Mouse (Mus musculus) hindbrain, embryonic 10.5 days (tissue): ENCODE measurements around the gene Fam189a2. TPM values are rescaled to one million over a fixed set of nuclear protein-coding genes. Genes with fewer than 3 reads are reported as not detected.
A peak's percentile ranks its signal among the peaks of the same experiment; 100 is the strongest.

Source experiments
- DNase-seq: peaks from one replicate; pipeline ENCODE4 v3.0.0-alpha.2; 2017; ENCODE audit warnings: low spot score
- H3K27ac ChIP-seq: fragments of 300-500 bp; sonication (generic); 2 replicates; pipeline ENCODE4 v1.5.1; 2016; ENCODE audit warnings: mild to moderate bottlenecking, moderate library complexity
- H3K27me3 ChIP-seq: fragments of 300-500 bp; sonication (generic); 2 replicates; pipeline ENCODE4 v1.6.1; 2016; ENCODE audit warnings: mild to moderate bottlenecking; ENCODE audit not compliant: poor library complexity, insufficient read depth, severe bottlenecking
- H3K36me3 ChIP-seq: fragments of 300-500 bp; sonication (generic); 2 replicates; pipeline ENCODE4 v1.6.1; 2016; ENCODE audit warnings: mild to moderate bottlenecking, moderate library complexity
- H3K4me1 ChIP-seq: fragments of 300-500 bp; sonication (generic); replicated peaks from 2 replicates; pipeline ENCODE4 v1.6.1; 2016; ENCODE audit warnings: mild to moderate bottlenecking
- H3K4me3 ChIP-seq: fragments of 300-500 bp; sonication (generic); 2 replicates; pipeline ENCODE4 v1.5.1; 2016; ENCODE audit warnings: mild to moderate bottlenecking, moderate library complexity
- H3K9me3 ChIP-seq: fragments of 300-500 bp; sonication (generic); 2 replicates; pipeline ENCODE4 v1.6.1; 2016; ENCODE audit warnings: mild to moderate bottlenecking, moderate library complexity
- WGBS: fragments of 180-500 bp; shearing (Covaris S2); methylation state at CpG from one replicate; pipeline ENCODE4 v1.1.7; 2016; 5-methylcytosine and 5-hydroxymethylcytosine counted together
- polyA plus RNA-seq: library from polyadenylated mRNA; unstranded; fragments of >200 nt; fragmentation: Nextera tagmentation; extraction: Ambion mirVana; gene quantifications from 2 replicates; pipeline ENCODE4 v1.2.1, GENCODE M21; 2016

Fam189a2 gene
- polyA plus RNA-seq, result 0.60 and 0.98 TPM in 2 replicates

DNA sequence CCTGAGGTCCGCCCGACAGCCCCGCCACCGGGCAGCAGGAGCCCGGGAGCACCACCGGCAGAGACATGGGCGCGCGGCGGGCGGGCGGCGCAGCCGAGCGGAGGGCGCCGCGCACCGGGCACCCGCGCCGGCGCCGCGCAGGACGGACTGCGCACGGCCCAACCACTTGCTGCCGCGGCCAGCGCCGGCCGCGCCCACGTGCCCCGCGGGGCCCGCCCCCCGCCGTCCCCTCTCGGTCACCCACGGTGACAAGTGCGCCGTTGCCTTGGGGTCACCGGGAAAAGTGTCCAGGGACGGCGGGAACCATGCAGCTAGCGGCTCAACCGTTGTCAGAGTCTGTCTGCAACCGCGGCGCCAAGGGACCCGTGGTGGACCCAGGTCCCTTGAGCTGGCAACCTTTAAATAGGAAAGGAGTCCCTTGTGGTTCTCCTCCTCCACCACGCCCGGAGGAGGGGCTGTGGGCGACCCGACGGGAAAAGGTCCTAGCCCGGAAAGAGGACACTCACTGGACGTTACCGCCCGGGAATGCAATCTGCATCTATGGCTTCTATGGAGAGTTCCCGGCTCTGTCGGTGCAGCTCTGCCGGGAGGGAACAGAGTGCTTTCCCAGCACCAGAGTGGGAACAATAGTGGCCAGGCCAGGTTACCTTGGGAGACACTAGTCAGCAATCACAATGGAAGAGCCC is at the start of gene Fam189a2:
TSS of gene Fam189a2 (minus strand) at position 149 of the 686 bp plus-strand sequence.
- H3K4me1 ChIP-seq, result peaks cover 69% of the 10 kb centered on the region
- no peaks in the 10 kb centered on the region for H3K36me3 ChIP-seq
- no peaks in the 10 kb centered on the region for H3K9me3 ChIP-seq
- WGBS, result 2% methylated on average over 59 of the region's 65 CpGs
- peaks cover 64% of the 10 kb centered on the region for H3K27me3 ChIP-seq
- H3K4me3 ChIP-seq, result peak within 1 kb of the TSS; percentile 67
- peak within 1 kb of the TSS; percentile 82 for H3K27ac ChIP-seq
- peak; percentile 49 for DNase-seq

DNA sequence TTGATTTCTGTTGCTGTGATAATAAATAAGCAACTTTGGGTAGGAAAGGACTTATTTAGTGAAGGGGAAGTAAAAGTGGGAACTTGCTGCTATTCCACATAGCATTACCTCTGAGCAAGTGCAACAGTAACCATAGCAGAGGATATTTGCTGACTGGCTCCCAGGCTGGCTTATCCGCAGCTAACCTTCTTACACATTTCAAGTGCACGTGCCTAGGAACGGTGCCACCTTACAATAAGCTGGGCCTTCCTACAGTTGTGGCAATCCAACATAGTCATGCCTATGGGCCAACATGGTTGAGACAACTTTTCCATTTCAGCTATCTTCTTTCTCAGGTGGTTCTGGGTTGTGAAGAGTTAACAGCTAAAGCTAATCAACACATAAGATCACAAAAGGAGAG is 46.8 kb upstream of the Fam189a2 start:
- Histone ChIP-seq H3K27me3 (no peaks in the 10 kb centered on the region), H3K4me1 (peaks cover 10% of the 10 kb centered on the region), H3K4me3 (no peak overlapping the region), H3K9me3 (peaks cover 8% of the 10 kb centered on the region; the same call in 1 of the 2 replicates), H3K27ac (no peak overlapping the region), H3K36me3 (no peaks in the 10 kb centered on the region)
- 95% methylated on average over 3 of the region's 3 CpGs for WGBS
- no peak for DNase-seq

DNA sequence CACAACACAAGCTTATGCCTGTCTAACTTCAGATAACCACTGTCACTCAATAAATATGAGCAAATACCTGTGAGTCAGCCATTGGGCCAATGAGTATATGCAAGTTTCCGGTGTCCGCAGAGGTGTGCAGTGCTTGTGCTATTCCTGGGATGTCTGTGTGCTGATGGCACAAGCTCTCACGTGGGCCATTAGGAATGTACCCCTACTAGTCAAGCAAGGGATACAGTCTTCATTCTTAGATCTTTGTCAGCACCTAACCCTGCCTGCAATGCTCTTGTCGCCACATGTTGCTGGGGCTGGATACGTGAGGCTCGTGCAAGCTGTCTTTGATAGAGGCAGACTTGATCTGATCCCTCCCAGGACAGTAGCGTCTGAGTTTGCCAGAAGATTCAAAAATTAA is 45.7 kb upstream of the Fam189a2 start:
- DNase-seq, result no peak
- Histone ChIP-seq H3K27me3 (no peaks in the 10 kb centered on the region), H3K9me3 (peaks cover 8% of the 10 kb centered on the region; the same call in 1 of the 2 replicates), H3K4me3 (no peak overlapping the region), H3K36me3 (no peaks in the 10 kb centered on the region), H3K27ac (no peak overlapping the region), H3K4me1 (peaks cover 10% of the 10 kb centered on the region)
- WGBS, result 91% methylated on average over 7 of the region's 7 CpGs

DNA sequence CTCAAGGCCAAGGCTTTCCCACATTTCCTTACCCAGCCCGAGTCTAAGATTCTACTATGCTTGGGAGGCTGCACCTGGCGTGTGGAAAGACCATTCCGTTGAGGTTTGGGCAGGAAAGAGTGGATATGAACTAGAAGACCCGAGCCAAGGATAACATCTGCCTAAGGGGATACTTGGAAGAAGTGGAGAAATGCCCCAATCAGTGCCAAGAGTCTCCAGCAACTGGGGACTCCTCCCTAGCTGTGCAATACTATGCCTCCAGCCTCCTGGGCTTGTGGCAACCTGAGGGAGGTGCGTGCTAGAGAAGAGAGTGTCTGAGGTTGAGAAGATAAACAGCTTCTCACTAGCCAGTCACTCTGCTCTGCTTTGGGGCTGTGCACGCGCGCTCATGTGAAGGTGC is 45.1 kb upstream of the Fam189a2 start:
- no peak for DNase-seq
- Histone ChIP-seq H3K27me3 (no peaks in the 10 kb centered on the region), H3K9me3 (peaks cover 8% of the 10 kb centered on the region; the same call in 1 of the 2 replicates), H3K27ac (no peak overlapping the region), H3K36me3 (no peaks in the 10 kb centered on the region), H3K4me3 (no peak overlapping the region), H3K4me1 (peaks cover 6% of the 10 kb centered on the region)
- WGBS, result 91% methylated on average over 8 of the region's 8 CpGs

DNA sequence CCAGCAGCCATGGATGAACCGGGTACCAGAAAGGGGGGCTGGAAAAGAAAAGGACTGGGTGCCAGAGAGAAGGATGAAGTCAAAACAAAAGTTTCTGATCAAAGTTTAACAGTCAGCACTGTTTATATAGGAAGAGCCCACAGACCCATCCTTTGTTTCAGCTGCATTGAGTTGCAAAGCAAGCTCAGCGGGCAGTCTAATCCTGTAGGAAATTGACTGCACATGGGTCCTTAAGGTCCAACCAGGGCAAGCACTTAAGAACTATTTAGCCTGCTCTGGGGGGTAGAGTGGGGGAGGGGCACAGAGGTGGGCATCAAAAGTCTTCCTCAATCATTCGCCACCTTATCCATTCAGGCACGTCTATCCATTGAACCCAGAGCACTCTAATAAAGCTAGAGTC is 42.3 kb upstream of the Fam189a2 start:
- H3K4me3 ChIP-seq, result no peak overlapping the region
- H3K27ac ChIP-seq, result no peak overlapping the region
- H3K36me3 ChIP-seq, result no peaks in the 10 kb centered on the region
- H3K27me3 ChIP-seq, result no peaks in the 10 kb centered on the region
- peaks cover 15% of the 10 kb centered on the region for H3K9me3 ChIP-seq
- DNase-seq, result no peak
- 51% methylated on average over 4 of the region's 4 CpGs for WGBS
- no peaks in the 10 kb centered on the region for H3K4me1 ChIP-seq

DNA sequence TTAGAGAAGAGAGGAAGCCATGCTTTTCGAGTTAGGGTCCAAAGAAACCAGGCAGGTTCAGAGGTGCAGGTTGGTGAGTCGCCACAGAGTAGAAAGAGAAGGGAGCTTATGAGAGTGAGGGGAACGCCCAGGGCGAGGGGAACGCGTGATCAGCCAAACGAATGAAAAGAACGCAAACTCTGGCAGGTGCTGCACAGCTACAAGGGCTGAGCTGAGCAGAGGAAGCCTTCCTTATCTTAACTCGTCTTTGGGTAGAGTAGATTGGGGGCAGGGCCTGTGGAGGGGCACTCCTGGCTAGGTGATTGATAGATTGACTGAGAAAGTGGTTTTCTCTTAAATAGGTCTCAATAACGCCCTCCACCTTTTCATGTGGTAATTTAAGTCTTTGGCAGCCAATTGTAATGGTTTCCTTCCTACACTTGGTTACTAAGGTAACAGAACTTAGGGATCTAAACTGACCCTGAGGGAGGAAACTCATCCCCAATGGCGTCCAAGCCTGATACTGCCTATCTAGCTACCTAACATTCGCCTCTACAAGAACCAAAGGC is 33.6 kb upstream of the Fam189a2 start:
- 0 out of 2 replicates have a peak, but pooled peaks cover 3% of the 10 kb centered on the region for H3K9me3 ChIP-seq
- WGBS, result 57% methylated on average over 12 of the region's 12 CpGs
- no peaks in the 10 kb centered on the region for H3K36me3 ChIP-seq
- DNase-seq, result no peak
- no peak overlapping the region for H3K4me3 ChIP-seq
- no peaks in the 10 kb centered on the region for H3K27me3 ChIP-seq
- peaks cover 8% of the 10 kb centered on the region; the same call in 1 of the 2 replicates for H3K4me1 ChIP-seq
- H3K27ac ChIP-seq, result no peak overlapping the region

DNA sequence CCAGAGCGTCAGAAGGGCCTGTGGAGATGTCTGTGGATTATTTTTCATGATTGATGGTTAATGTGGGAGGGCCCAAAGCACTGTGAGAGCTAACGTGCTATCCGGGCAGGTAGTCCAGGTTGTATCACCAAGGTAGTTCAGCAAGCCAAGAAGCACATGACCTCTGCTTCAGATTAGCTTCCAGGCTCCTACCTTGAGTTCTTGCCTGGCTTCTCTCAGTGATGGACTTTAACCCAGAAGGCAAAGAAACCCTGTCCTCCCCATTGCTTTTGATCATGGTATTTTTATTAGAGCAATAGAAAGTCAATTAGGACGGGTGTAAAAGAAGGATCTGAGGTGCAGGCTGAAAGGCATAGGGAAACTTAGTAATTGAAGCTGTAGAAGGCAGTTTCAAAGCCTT is 32.8 kb upstream of the Fam189a2 start:
- no peak for DNase-seq

DNA sequence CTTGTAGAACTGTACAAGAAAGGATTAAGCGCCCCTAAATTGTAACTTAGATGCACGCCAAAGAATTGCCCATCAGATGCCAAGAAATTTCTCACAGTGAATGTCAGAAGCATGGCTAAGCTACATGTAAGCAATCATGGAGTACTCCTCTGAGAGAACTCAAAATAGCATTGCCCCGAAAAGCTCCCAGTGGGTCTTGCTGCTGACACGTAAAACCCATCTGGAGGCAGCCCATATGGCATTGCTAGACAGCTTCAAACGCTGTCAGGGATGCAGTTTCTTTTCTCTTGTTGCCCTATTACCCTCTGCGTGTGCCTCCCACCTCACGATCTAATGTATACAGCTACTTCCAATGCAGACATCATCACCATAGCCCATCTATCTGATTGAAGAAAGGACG is 28.0 kb upstream of the Fam189a2 start:
- DNase-seq, result no peak
- WGBS, result 81% methylated on average over 8 of the region's 8 CpGs
- Histone ChIP-seq H3K36me3 (no peaks in the 10 kb centered on the region), H3K4me3 (no peak overlapping the region), H3K9me3 (peaks cover 3% of the 10 kb centered on the region; the same call in 1 of the 2 replicates), H3K27me3 (no peaks in the 10 kb centered on the region), H3K4me1 (no peaks in the 10 kb centered on the region), H3K27ac (no peak overlapping the region)

More for the DNA sequence above, 32.8 kb upstream of the Fam189a2 start:
- Histone ChIP-seq H3K36me3 (no peaks in the 10 kb centered on the region), H3K9me3 (no peaks in the 10 kb centered on the region), H3K4me3 (no peak overlapping the region), H3K27ac (no peak overlapping the region), H3K27me3 (no peaks in the 10 kb centered on the region), H3K4me1 (peaks cover 8% of the 10 kb centered on the region; the same call in 1 of the 2 replicates)
- 91% methylated on average over 4 of the region's 4 CpGs for WGBS

DNA sequence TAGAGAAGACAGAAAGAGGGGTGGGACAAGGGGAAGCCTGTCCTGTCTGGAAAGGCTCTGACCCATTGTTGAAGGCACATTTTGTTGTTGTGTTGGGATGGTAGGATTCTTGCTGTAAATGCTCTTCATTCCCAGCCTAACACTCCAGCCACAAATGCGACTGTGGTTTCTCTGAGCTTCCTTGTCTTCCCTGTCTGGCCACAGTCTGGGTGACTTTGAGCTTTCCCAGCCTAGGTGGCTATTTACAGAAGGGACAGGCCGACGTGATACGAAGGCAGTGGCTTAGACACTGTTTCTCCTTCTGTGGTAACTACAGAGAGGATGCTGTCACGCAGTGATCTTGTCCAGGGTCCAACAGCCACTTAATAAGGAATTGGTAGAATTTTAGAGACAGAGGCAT is 27.2 kb upstream of the Fam189a2 start:
- H3K9me3 ChIP-seq, result peaks cover 3% of the 10 kb centered on the region; the same call in 1 of the 2 replicates
- no peak for DNase-seq
- WGBS, result 90% methylated on average over 5 of the region's 5 CpGs

DNA sequence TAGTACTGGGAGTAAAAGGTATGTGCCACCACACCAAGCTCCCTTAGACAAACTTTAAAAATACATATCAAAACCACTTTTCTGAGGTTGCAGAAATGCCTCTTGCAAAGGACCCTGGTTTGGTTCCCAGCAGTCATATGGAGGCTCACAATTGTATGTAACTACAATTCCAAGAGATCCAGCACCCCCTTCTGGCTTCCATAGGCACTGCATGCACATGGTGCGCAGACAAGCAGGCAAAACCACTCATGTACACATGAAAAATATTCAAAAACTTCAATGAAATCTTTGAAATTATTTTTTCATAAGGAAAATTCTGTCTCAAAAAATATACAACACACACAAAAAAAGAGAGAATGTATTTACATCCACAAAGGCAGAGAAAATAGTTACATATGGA is 26.1 kb upstream of the Fam189a2 start:
- DNase-seq, result no peak
- no peaks in the 10 kb centered on the region for H3K27me3 ChIP-seq
- H3K9me3 ChIP-seq, result peaks cover 3% of the 10 kb centered on the region; the same call in 1 of the 2 replicates
- H3K27ac ChIP-seq, result no peak overlapping the region
- WGBS, result 98% methylated on average over 1 of the region's 1 CpGs
- no peaks in the 10 kb centered on the region for H3K36me3 ChIP-seq
- H3K4me3 ChIP-seq, result no peak overlapping the region
- H3K4me1 ChIP-seq, result no peaks in the 10 kb centered on the region

More for the DNA sequence above, 27.2 kb upstream of the Fam189a2 start:
- Histone ChIP-seq H3K4me3 (no peak overlapping the region), H3K36me3 (no peaks in the 10 kb centered on the region), H3K4me1 (no peaks in the 10 kb centered on the region), H3K27me3 (no peaks in the 10 kb centered on the region), H3K27ac (no peak overlapping the region)

DNA sequence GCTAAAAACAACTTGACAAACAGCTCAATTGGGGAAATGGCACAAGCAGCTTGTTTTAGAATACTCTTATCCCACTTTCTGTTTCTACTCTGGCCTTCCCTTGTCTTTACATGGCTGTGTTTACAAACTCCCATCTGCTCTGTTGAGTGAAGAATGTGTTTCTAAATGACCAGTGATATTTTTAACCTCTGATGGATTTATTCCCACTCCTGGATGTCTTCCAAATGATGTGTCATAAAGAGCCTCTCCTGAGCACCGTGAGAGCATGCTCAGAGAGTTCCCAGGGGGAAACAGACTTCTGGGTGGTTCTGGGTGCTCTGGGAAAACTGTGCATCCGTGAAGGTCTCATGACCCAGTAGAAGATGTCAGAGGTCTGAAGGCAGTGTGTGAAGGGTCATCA is 24.1 kb upstream of the Fam189a2 start:
- H3K27me3 ChIP-seq, result no peaks in the 10 kb centered on the region
- 77% methylated on average over 2 of the region's 2 CpGs for WGBS
- no peak for DNase-seq
- H3K36me3 ChIP-seq, result no peaks in the 10 kb centered on the region
- no peaks in the 10 kb centered on the region for H3K4me1 ChIP-seq
- H3K4me3 ChIP-seq, result no peak overlapping the region
- peaks cover 3% of the 10 kb centered on the region; the same call in 1 of the 2 replicates for H3K9me3 ChIP-seq
- no peak overlapping the region for H3K27ac ChIP-seq

DNA sequence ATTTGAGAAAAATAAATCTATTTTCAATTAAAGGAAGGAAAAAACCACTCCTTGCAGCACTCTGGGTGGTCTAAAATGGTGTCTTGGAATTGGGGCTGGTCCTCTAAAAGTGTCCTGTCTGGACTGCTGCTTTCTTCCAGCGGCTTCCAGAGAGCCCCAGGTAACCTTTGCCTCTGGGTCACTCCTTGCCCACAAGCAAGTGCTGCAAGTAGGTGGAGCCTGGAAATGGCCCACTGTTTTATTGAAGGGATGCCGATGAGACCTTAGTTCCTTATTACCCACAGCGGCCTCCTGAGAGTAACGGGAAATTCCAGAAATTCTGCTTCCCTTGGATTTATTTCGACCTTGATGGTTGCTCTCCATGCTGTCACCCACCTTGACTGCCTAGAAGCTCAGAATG is 23.4 kb upstream of the Fam189a2 start:
- DNase-seq, result no peak
- Histone ChIP-seq H3K4me3 (no peak overlapping the region), H3K36me3 (no peaks in the 10 kb centered on the region), H3K27ac (no peak overlapping the region), H3K9me3 (peaks cover 3% of the 10 kb centered on the region; the same call in 1 of the 2 replicates), H3K27me3 (no peaks in the 10 kb centered on the region), H3K4me1 (no peaks in the 10 kb centered on the region)
- WGBS, result 74% methylated on average over 5 of the region's 5 CpGs

DNA sequence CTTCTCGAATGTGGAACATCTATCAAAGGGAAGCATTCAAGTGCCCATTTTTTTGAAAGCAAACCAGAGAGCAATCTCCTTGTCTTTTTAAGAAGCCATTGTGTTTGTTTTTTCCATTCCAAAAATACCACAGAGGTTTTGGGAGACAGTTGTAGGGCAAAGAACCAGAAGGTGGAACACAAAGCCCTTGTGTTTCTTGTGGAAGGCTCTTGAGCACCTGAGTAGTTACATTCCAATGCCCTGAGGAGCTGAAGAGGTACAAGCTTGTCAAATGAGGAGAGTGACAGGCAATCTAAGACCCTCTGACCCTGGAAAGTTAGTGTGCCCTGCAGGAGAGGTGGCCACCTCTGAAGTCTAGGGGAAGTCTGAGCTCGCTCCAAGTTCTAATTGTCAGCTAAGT is 19.7 kb upstream of the Fam189a2 start:
- Histone ChIP-seq H3K27ac (no peak overlapping the region), H3K36me3 (no peaks in the 10 kb centered on the region), H3K4me3 (no peak overlapping the region), H3K9me3 (no peaks in the 10 kb centered on the region), H3K4me1 (no peaks in the 10 kb centered on the region), H3K27me3 (no peaks in the 10 kb centered on the region)
- 75% methylated on average over 2 of the region's 2 CpGs for WGBS
- DNase-seq, result no peak
